10 mouse cellular contexts compared by ENCODE assay signal in genomic region chr8:8487706-8488105, GRCm38 (mm10).
DNase-seq lines count a peak whose midpoint lies in the region; ATAC-seq and TF ChIP-seq lines count a peak whose summit lies in the region.
"Had no signal": no experiment of that assay in that cellular context is flagged by ENCODE, and none has a peak within 500 bp of the region (broad histone marks: within the 10 kb centered on the region; RNA-seq: fewer than 3 reads in every experiment).

No protein-coding gene starts in this region.

- no peak overlapping the region for H3K27ac ChIP-seq in heart, embryonic 13.5 days (replicated peaks)
- no peak overlapping the region for H3K27ac ChIP-seq in heart, adult 2 months
- no peak overlapping the region for H3K27ac ChIP-seq in midbrain, embryonic 12.5 days (replicated peaks)
- no peak overlapping the region for H3K27ac ChIP-seq in midbrain, postnatal 0 days (ENCODE audit: low read depth, low read length)
- peak overlapping the region; percentile 81; the same call in 1 of the 2 replicates for H3K27ac ChIP-seq in embryonic facial prominence, embryonic 10.5 days (replicated peaks)
- H3K27ac ChIP-seq in stomach, embryonic 14.5 days (ENCODE audit: low read length): peak overlapping the region; percentile 17; the same call in 1 of the 2 replicates
- H3K27ac ChIP-seq in kidney, embryonic 14.5 days (ENCODE audit: low read depth, low read length): no peak overlapping the region
- H3K27ac ChIP-seq: kidney, postnatal 0 days had no signal

- DNase-seq in heart, adult 2 months: no peak
- no peak for DNase-seq in midbrain, postnatal 0 days (ENCODE audit: low spot score)
- DNase-seq in embryonic facial prominence, embryonic 10.5 days (ENCODE audit: low spot score): peak; percentile 46
- no peak for DNase-seq in thymus, adult 18-20 months
- DNase-seq: left cerebral cortex, postnatal 4 days had no signal

- no peaks in the 10 kb centered on the region for H3K27me3 ChIP-seq in heart, embryonic 13.5 days (replicated peaks)
- H3K27me3 ChIP-seq in heart, adult 2 months (ENCODE audit: control insufficient read depth, insufficient read depth, low read length): no peaks in the 10 kb centered on the region
- H3K27me3 ChIP-seq in midbrain, embryonic 12.5 days: peaks cover 70% of the 10 kb centered on the region
- H3K27me3 ChIP-seq in midbrain, postnatal 0 days (ENCODE audit: insufficient read depth, low read length): no peaks in the 10 kb centered on the region; the same call in 1 of the 2 replicates
- H3K27me3 ChIP-seq in embryonic facial prominence, embryonic 10.5 days (replicated peaks; ENCODE audit: low read depth, poor library complexity, severe bottlenecking): peaks cover 67% of the 10 kb centered on the region
- H3K27me3 ChIP-seq in stomach, embryonic 14.5 days (ENCODE audit: control insufficient read depth, insufficient read depth, low read length): no peaks in the 10 kb centered on the region
- H3K27me3 ChIP-seq in kidney, embryonic 14.5 days (ENCODE audit: control insufficient read depth, insufficient read depth, low read length): no peaks in the 10 kb centered on the region

- H3K4me3 ChIP-seq in heart, embryonic 13.5 days: no peak overlapping the region
- H3K4me3 ChIP-seq in heart, adult 2 months: no peak overlapping the region
- H3K4me3 ChIP-seq in midbrain, embryonic 12.5 days: no peak overlapping the region
- no peak overlapping the region for H3K4me3 ChIP-seq in midbrain, postnatal 0 days (ENCODE audit: low read depth, low read length)
- no peak overlapping the region for H3K4me3 ChIP-seq in embryonic facial prominence, embryonic 10.5 days
- H3K4me3 ChIP-seq in stomach, embryonic 14.5 days (ENCODE audit: low read depth, low read length): no peak overlapping the region
- H3K4me3 ChIP-seq in kidney, embryonic 14.5 days (ENCODE audit: low read length): no peak overlapping the region

- H3K4me1 ChIP-seq in heart, embryonic 13.5 days: peaks cover 43% of the 10 kb centered on the region
- no peaks in the 10 kb centered on the region; the same call in 1 of the 2 replicates for H3K4me1 ChIP-seq in heart, adult 2 months (ENCODE audit: control insufficient read depth, insufficient read depth, low read length)
- H3K4me1 ChIP-seq in midbrain, embryonic 12.5 days: peaks cover 50% of the 10 kb centered on the region
- peaks cover 16% of the 10 kb centered on the region for H3K4me1 ChIP-seq in midbrain, postnatal 0 days (ENCODE audit: insufficient read depth, low read length)
- peaks cover 64% of the 10 kb centered on the region for H3K4me1 ChIP-seq in embryonic facial prominence, embryonic 10.5 days
- peaks cover 15% of the 10 kb centered on the region; the same call in 1 of the 2 replicates for H3K4me1 ChIP-seq in stomach, embryonic 14.5 days (ENCODE audit: control insufficient read depth, insufficient read depth, low read length)
- H3K4me1 ChIP-seq in kidney, embryonic 14.5 days (ENCODE audit: control insufficient read depth, insufficient read depth, low read length): peaks cover 10% of the 10 kb centered on the region; the same call in 1 of the 2 replicates

- 20% methylated on average over 5 of the region's 5 CpGs for WGBS in heart, embryonic 13.5 days
- 52% methylated on average over 5 of the region's 5 CpGs for WGBS in heart, adult 2 months
- 6% methylated on average over 5 of the region's 5 CpGs for WGBS in midbrain, embryonic 12.5 days
- WGBS in midbrain, postnatal 0 days: 25% methylated on average over 5 of the region's 5 CpGs
- WGBS in embryonic facial prominence, embryonic 10.5 days: 16% methylated on average over 5 of the region's 5 CpGs
- 22% methylated on average over 5 of the region's 5 CpGs for WGBS in stomach, embryonic 14.5 days
- WGBS in kidney, embryonic 14.5 days: 47% methylated on average over 5 of the region's 5 CpGs

- no peak for TF ChIP-seq POLR2A in heart, adult 2 months (IDR thresholded peaks at IDR 0.05; ENCODE audit: insufficient read depth, low read depth, low read length)

- 0 out of 2 replicates have a peak overlapping the region, but pooled peaks have one; percentile 5 for H3K9ac ChIP-seq in heart, embryonic 13.5 days
- no peak overlapping the region for H3K9ac ChIP-seq in heart, adult 2 months (ENCODE audit: low read depth, low read length)
- H3K9ac ChIP-seq in midbrain, embryonic 12.5 days (replicated peaks): no peak overlapping the region
- H3K9ac ChIP-seq in midbrain, postnatal 0 days (replicated peaks; ENCODE audit: low read length, poor library complexity, severe bottlenecking): no peak overlapping the region
- H3K9ac ChIP-seq in stomach, embryonic 14.5 days (replicated peaks; ENCODE audit: low read depth, low read length): no peak overlapping the region
- H3K9ac ChIP-seq in kidney, embryonic 14.5 days (ENCODE audit: low read depth, low read length): no peak overlapping the region

- no peak for TF ChIP-seq CTCF in heart, adult 2 months (IDR thresholded peaks at IDR 0.05)
- no peak for TF ChIP-seq CTCF in midbrain, postnatal 0 days (IDR thresholded peaks at IDR 0.05)

- H3K9me3 ChIP-seq in heart, embryonic 13.5 days: no peaks in the 10 kb centered on the region
- H3K9me3 ChIP-seq in midbrain, embryonic 12.5 days: no peaks in the 10 kb centered on the region
- H3K9me3 ChIP-seq in midbrain, postnatal 0 days (ENCODE audit: low read length): no peaks in the 10 kb centered on the region
- H3K9me3 ChIP-seq in embryonic facial prominence, embryonic 10.5 days: no peaks in the 10 kb centered on the region
- no peaks in the 10 kb centered on the region for H3K9me3 ChIP-seq in stomach, embryonic 14.5 days (ENCODE audit: control insufficient read depth, low read depth, low read length)
- H3K9me3 ChIP-seq in kidney, embryonic 14.5 days (ENCODE audit: control insufficient read depth, low read length): no peaks in the 10 kb centered on the region

- H3K36me3 ChIP-seq in heart, embryonic 13.5 days: no peaks in the 10 kb centered on the region
- H3K36me3 ChIP-seq in heart, adult 2 months (ENCODE audit: control insufficient read depth, insufficient read depth, low read length): no peaks in the 10 kb centered on the region
- no peaks in the 10 kb centered on the region for H3K36me3 ChIP-seq in midbrain, embryonic 12.5 days
- no peaks in the 10 kb centered on the region for H3K36me3 ChIP-seq in midbrain, postnatal 0 days (ENCODE audit: insufficient read depth, low read length)
- H3K36me3 ChIP-seq in embryonic facial prominence, embryonic 10.5 days (replicated peaks): no peaks in the 10 kb centered on the region
- no peaks in the 10 kb centered on the region for H3K36me3 ChIP-seq in stomach, embryonic 14.5 days (ENCODE audit: control insufficient read depth, insufficient read depth, low read length)
- no peaks in the 10 kb centered on the region for H3K36me3 ChIP-seq in kidney, embryonic 14.5 days (ENCODE audit: control insufficient read depth, insufficient read depth, low read length)

- H3K79me2 ChIP-seq in heart, adult 2 months (replicated peaks; ENCODE audit: control insufficient read depth, insufficient read depth, low read length): no peaks in the 10 kb centered on the region

- no peak for TF ChIP-seq EP300 in heart, adult 2 months (IDR thresholded peaks at IDR 0.05; ENCODE audit: insufficient read depth, low read depth, low read length)

- intact Hi-C loops in heart, adult 2 months (cut with DNase I): no loop called here

- H3K4me2 ChIP-seq in heart, embryonic 13.5 days: peak overlapping the region; percentile 64
- peak overlapping the region; percentile 48 for H3K4me2 ChIP-seq in midbrain, embryonic 12.5 days (replicated peaks)
- H3K4me2 ChIP-seq in midbrain, postnatal 0 days (ENCODE audit: low read depth, low read length, poor library complexity, severe bottlenecking): no peak overlapping the region
- H3K4me2 ChIP-seq in stomach, embryonic 14.5 days (replicated peaks; ENCODE audit: low read depth, low read length): no peak overlapping the region
- no peak overlapping the region for H3K4me2 ChIP-seq in kidney, embryonic 14.5 days (replicated peaks; ENCODE audit: low read depth, low read length)

- ATAC-seq in heart, embryonic 13.5 days (ENCODE audit: extremely low read depth, insufficient number of reproducible peaks, low FRiP score, low TSS enrichment): no peak
- ATAC-seq in midbrain, embryonic 12.5 days (ENCODE audit: low FRiP score, low read depth): peak; percentile 31; the same call in 1 of the 2 replicates
- no peak for ATAC-seq in midbrain, postnatal 0 days (ENCODE audit: low FRiP score)
- peak; percentile 78 for ATAC-seq in stomach, embryonic 14.5 days (ENCODE audit: insufficient number of reproducible peaks, insufficient read depth, low FRiP score, low read depth)
- ATAC-seq in kidney, embryonic 14.5 days (ENCODE audit: low FRiP score, low TSS enrichment): no peak

Comparison
In these comparisons a context has a peak if more than half of its experiments do, and no peak if none do; other contexts are left out.
1. ATAC-seq: peak in midbrain, embryonic 12.5 days (single experiment) and stomach, embryonic 14.5 days (single experiment); none in heart, embryonic 13.5 days (single experiment), midbrain, postnatal 0 days (single experiment) and kidney, embryonic 14.5 days (single experiment).
2. H3K4me2 ChIP-seq: peak in heart, embryonic 13.5 days (single experiment) and midbrain, embryonic 12.5 days (single experiment); none in midbrain, postnatal 0 days (single experiment), stomach, embryonic 14.5 days (single experiment) and kidney, embryonic 14.5 days (single experiment).
3. H3K27ac ChIP-seq: peak in embryonic facial prominence, embryonic 10.5 days (single experiment) and stomach, embryonic 14.5 days (single experiment); none in heart, embryonic 13.5 days (single experiment), heart, adult 2 months (single experiment), midbrain, embryonic 12.5 days (single experiment), midbrain, postnatal 0 days (single experiment) and kidney, embryonic 14.5 days (single experiment).